ENCODE assay signal across 12 mouse cellular contexts in the genomic region with DNA sequence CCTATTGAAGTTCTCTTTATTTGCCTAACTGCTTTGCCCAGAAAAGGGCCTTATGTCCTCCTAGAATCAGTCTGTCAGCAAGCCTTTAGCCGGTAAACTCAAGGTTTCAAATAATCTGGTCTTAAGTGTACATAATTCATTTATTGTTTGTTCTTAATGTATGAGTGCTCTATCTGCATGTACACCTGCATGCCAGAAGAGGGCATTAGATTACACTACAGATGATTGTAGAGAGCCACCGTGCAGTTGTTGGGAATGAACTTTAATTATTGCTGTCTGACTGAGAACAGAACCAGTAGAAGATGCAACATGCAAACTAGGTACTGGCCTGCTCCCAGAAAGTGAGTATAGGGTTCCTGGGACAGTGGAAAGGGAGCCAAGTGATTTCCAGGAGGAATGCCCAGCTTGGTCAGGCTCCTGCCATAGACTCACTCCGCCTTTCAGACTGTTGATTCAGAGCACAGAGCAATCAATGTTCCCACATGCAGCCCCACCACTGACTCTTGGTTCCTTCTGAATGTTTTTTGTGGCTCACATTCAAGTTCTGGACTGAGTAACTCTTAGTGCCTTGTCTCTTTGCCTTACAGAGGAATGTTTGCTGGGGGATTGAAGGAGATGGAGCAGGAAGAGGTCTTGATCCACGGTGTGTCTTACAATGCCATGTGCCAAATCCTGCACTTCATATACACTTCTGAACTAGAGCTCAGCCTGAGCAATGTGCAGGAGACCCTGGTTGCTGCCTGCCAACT. TPM values are rescaled to one million over a fixed set of nuclear protein-coding genes. Genes with fewer than 3 reads are reported as not detected.
DNase-seq lines count a peak whose midpoint lies in the region; ATAC-seq and TF ChIP-seq lines count a peak whose summit lies in the region.
"Had no signal": no experiment of that assay in that cellular context is flagged by ENCODE, and none has a peak within 500 bp of the region (broad histone marks: within the 10 kb centered on the region; RNA-seq: fewer than 3 reads in every experiment).

No protein-coding gene starts in this region.

- H3K9ac ChIP-seq in liver, adult 2 months (ENCODE audit: low read depth, low read length) = no peak overlapping the region
- H3K9ac ChIP-seq in liver, embryonic 11.5 days (ENCODE audit: low read depth, low read length) = no peak overlapping the region
- no peak overlapping the region for H3K9ac ChIP-seq in MEL (ENCODE audit: control insufficient read depth, low read depth, low read length, poor library complexity, severe bottlenecking)
- H3K9ac ChIP-seq: forebrain, embryonic 15.5 days had no signal

- ATAC-seq in liver, embryonic 11.5 days (replicated peaks; ENCODE audit: low FRiP score) = no peak
- ATAC-seq: forebrain, embryonic 15.5 days had no signal

- peaks cover 20% of the 10 kb centered on the region; the same call in 1 of the 2 replicates for H3K36me3 ChIP-seq in liver, adult 2 months (ENCODE audit: control insufficient read depth, insufficient read depth, low read length)
- peaks cover 20% of the 10 kb centered on the region; the same call in 1 of the 2 replicates for H3K36me3 ChIP-seq in liver, embryonic 11.5 days (ENCODE audit: control insufficient read depth, insufficient read depth, low read length)
- peaks cover 7 to 61% of the 10 kb centered on the region in 2 experiments for H3K36me3 ChIP-seq in MEL (ENCODE audit: control insufficient read depth in 1 of 2, insufficient read depth in 2 of 2, low read length in 2 of 2)

- WGBS in liver, adult 2 months = 49% methylated on average over 4 of the region's 4 CpGs
- WGBS in liver, embryonic 11.5 days = 77% methylated on average over 4 of the region's 4 CpGs

- no peak; the same call in none of the 2 replicates for TF ChIP-seq RAD21 in MEL (IDR thresholded peaks at IDR 0.05; ENCODE audit: low read depth, low read length)

- H3K4me1 ChIP-seq in liver, adult 2 months (ENCODE audit: control insufficient read depth, insufficient read depth, low read length) = no peaks in the 10 kb centered on the region
- no peaks in the 10 kb centered on the region for H3K4me1 ChIP-seq in liver, embryonic 11.5 days (replicated peaks; ENCODE audit: control insufficient read depth, insufficient read depth, low read length)
- peaks cover 0 to 11% of the 10 kb centered on the region in 2 experiments; a peak in 1 of 4 replicates for H3K4me1 ChIP-seq in MEL (ENCODE audit: control insufficient read depth in 1 of 2, insufficient read depth in 2 of 2, low read length in 2 of 2)
- H3K4me1 ChIP-seq: forebrain, embryonic 15.5 days had no signal

- H3K79me2 ChIP-seq in liver, adult 2 months (ENCODE audit: control insufficient read depth, insufficient read depth, low read length) = no peaks in the 10 kb centered on the region; the same call in 1 of the 2 replicates
- peaks cover 2% of the 10 kb centered on the region; the same call in 1 of the 2 replicates for H3K79me2 ChIP-seq in MEL (ENCODE audit: control insufficient read depth, insufficient read depth, low read length, poor library complexity)

- no peak overlapping the region for H3K4me2 ChIP-seq in liver, embryonic 11.5 days
- H3K4me2 ChIP-seq: forebrain, embryonic 15.5 days had no signal

- H3K27ac ChIP-seq in gastrocnemius, adult 2 months = no peak overlapping the region
- H3K27ac ChIP-seq in liver, adult 2 months (replicated peaks; ENCODE audit: insufficient read depth, low read depth, low read length) = no peak overlapping the region
- H3K27ac ChIP-seq in liver, embryonic 11.5 days (ENCODE audit: low read depth, low read length) = no peak overlapping the region
- no peak overlapping the region for H3K27ac ChIP-seq in MEL (ENCODE audit: control insufficient read depth, low read depth, low read length)
- H3K27ac ChIP-seq: forebrain, embryonic 15.5 days had no signal

- no peaks in the 10 kb centered on the region for H3K9me3 ChIP-seq in liver, embryonic 11.5 days (ENCODE audit: control insufficient read depth, low read length)
- no peaks in the 10 kb centered on the region for H3K9me3 ChIP-seq in MEL (replicated peaks; ENCODE audit: insufficient read depth, low read length)
- H3K9me3 ChIP-seq: forebrain, embryonic 15.5 days had no signal

- intact Hi-C loops in gastrocnemius, adult 2 months (cut with DNase I) = no loop called here

- H3K27me3 ChIP-seq in liver, adult 2 months (ENCODE audit: control insufficient read depth, insufficient read depth, low read length) = no peaks in the 10 kb centered on the region
- no peaks in the 10 kb centered on the region for H3K27me3 ChIP-seq in liver, embryonic 11.5 days (replicated peaks; ENCODE audit: control insufficient read depth, insufficient read depth, low read length)
- no peaks in the 10 kb centered on the region for H3K27me3 ChIP-seq in MEL (ENCODE audit: control insufficient read depth in 1 of 2, insufficient read depth in 2 of 2, low read length in 2 of 2)
- H3K27me3 ChIP-seq: forebrain, embryonic 15.5 days had no signal

- no peak for TF ChIP-seq EP300 in MEL (IDR thresholded peaks at IDR 0.05; ENCODE audit: low read depth in 1 of 2, low read length in 2 of 2)

- peak; percentile 41 for DNase-seq in gastrocnemius, adult 2 months
- DNase-seq in gastrocnemius, adult 8-10 months (ENCODE audit: low spot score in 2 of 2) = no peak
- DNase-seq in liver, adult 2 months (ENCODE audit: extremely low read depth, low read depth, low spot score) = peak; percentile 11
- no peak for DNase-seq in liver, embryonic 11.5 days (ENCODE audit: low spot score)
- peak; percentile 32 for DNase-seq in MEL (ENCODE audit: low read depth, low spot score)
- DNase-seq in fibroblast of lung, adult 2 months (ENCODE audit: low read depth) = peak; percentile 94
- DNase-seq in embryo, embryonic 10 days (ENCODE audit: low spot score) = no peak
- DNase-seq in frontal cortex, adult 2 months (ENCODE audit: extremely low spot score in 1 of 2, low spot score in 1 of 2) = no peak
- DNase-seq: cerebellum, adult 11 months; lung, adult 2 months; retina, postnatal 1 day had no signal

- TF ChIP-seq POLR2A in liver, adult 2 months (IDR thresholded peaks at IDR 0.05; ENCODE audit: extremely low read depth, insufficient read depth, low read length) = no peak
- TF ChIP-seq POLR2A in MEL (IDR thresholded peaks at IDR 0.05; ENCODE audit: control insufficient read depth in 1 of 2, insufficient read depth in 1 of 2, low read depth in 1 of 2, low read length in 2 of 2, poor library complexity in 1 of 2) = no peak

- TF ChIP-seq CTCF in gastrocnemius, adult 2 months (IDR thresholded peaks at IDR 0.05) = peak; percentile 48
- no peak for TF ChIP-seq CTCF in liver, adult 2 months (IDR thresholded peaks at IDR 0.05; ENCODE audit: low read depth, low read length)
- TF ChIP-seq CTCF in MEL (IDR thresholded peaks at IDR 0.05 in 2 of 3, conservative IDR thresholded peaks at IDR 0.05 in 1 of 3; ENCODE audit: control insufficient read depth in 1 of 3, insufficient read depth in 1 of 3, low read depth in 2 of 3, low read length in 3 of 3, poor library complexity in 1 of 3, severe bottlenecking in 1 of 3) = peak in 2 of 3 experiments; percentile 25 to 42; a peak in 3 of 6 replicates

- H3K4me3 ChIP-seq in gastrocnemius, adult 2 months = no peak overlapping the region
- H3K4me3 ChIP-seq in liver, adult 2 months (ENCODE audit: insufficient read depth, low read depth, low read length) = no peak overlapping the region
- no peak overlapping the region for H3K4me3 ChIP-seq in liver, embryonic 11.5 days (ENCODE audit: low read depth, low read length)
- no peak overlapping the region for H3K4me3 ChIP-seq in MEL (ENCODE audit: control insufficient read depth in 1 of 2, insufficient read depth in 1 of 2, low read depth in 2 of 2, low read length in 2 of 2)
- H3K4me3 ChIP-seq: forebrain, embryonic 15.5 days had no signal

TF ChIP-seq in MEL, 35 proteins besides CTCF, POLR2A, EP300 and RAD21 (continues in another document):
- TF ChIP-seq MAZ (IDR thresholded peaks at IDR 0.05; ENCODE audit: low read depth, low read length) (no peak), MYB (IDR thresholded peaks at IDR 0.05; ENCODE audit: low read depth, low read length) (no peak), POLR2AphosphoS2 (IDR thresholded peaks at IDR 0.05; ENCODE audit: low read length) (no peak), GABPA (IDR thresholded peaks at IDR 0.05; ENCODE audit: low read depth, low read length) (no peak), MAX (IDR thresholded peaks at IDR 0.05; ENCODE audit: low read length) (no peak), MAFK (IDR thresholded peaks at IDR 0.05; ENCODE audit: borderline replicate concordance, low read depth, low read length) (no peak)

RNA-seq across cellular contexts. Expression of gene Klhl22, which starts 11.9 kb away (rescaled TPM):
- 10 to 100 TPM; 20.5 to 23.6 TPM for total RNA-seq in gastrocnemius, adult 2 months (2021)
- 10 to 100 TPM; 20.1 to 30.6 (median 25.4) TPM for total RNA-seq in gastrocnemius, adult 8-10 months (2022)
- 9.7 and 10.2 TPM in 2 replicates for total RNA-seq in liver, adult 2 months (2014; rRNA removed)
- polyA plus RNA-seq in liver, adult 2 months (2012; rRNA removed) = 25.5 and 28.2 TPM in 2 replicates
- polyA plus RNA-seq in liver, embryonic 11.5 days (2014; fragmentation: Nextera tagmentation; extraction: Ambion mirVana) = 47.5 and 49.3 TPM in 2 replicates
- 93.6 and 97.0 TPM in 2 replicates for total RNA-seq in MEL (2012; rRNA removed)
- 100 to 1,000 TPM in 1 of 2 experiments, 10 to 100 TPM in 1; 82.4 to 191 TPM for polyA plus RNA-seq in MEL (2012; ENCODE audit: insufficient read depth in 1 of 2, insufficient read length in 2 of 2, low read depth in 1 of 2, low replicate concordance in 2 of 2, missing spikeins in 1 of 2)
- 88.5 and 106 TPM in 2 replicates for polyA plus RNA-seq in frontal cortex, adult 2 months (2012; rRNA removed)

RNA-seq across cellular contexts. Expression of gene Scarf2, which starts 25.8 kb away (rescaled TPM):
- 1 to 10 TPM; 3.6 to 5.2 TPM for total RNA-seq in gastrocnemius, adult 2 months (2021)
- total RNA-seq in gastrocnemius, adult 8-10 months (2022) = 1 to 10 TPM; 1.1 to 3.3 (median 2.4) TPM
- 1.8 and 2.3 TPM in 2 replicates for total RNA-seq in liver, adult 2 months (2014; rRNA removed)
- polyA plus RNA-seq in liver, adult 2 months (2012; rRNA removed) = 6.2 and 7.7 TPM in 2 replicates
- polyA plus RNA-seq in liver, embryonic 11.5 days (2014; fragmentation: Nextera tagmentation; extraction: Ambion mirVana) = 5.8 and 6.9 TPM in 2 replicates
- total RNA-seq in MEL (2012; rRNA removed) = 0.62 TPM in 2 replicates
- 1 to 10 TPM in 1 of 2 experiments, not detected in 1; 1.2 TPM for polyA plus RNA-seq in MEL (2012; ENCODE audit: insufficient read depth in 1 of 2, insufficient read length in 2 of 2, low read depth in 1 of 2, low replicate concordance in 2 of 2, missing spikeins in 1 of 2)
- 4.7 and 4.8 TPM in 2 replicates for polyA plus RNA-seq in frontal cortex, adult 2 months (2012; rRNA removed)

RNA-seq across cellular contexts. Expression of gene Med15, which starts 38.6 kb away (rescaled TPM):
- total RNA-seq in gastrocnemius, adult 2 months (2021) = 10 to 100 TPM; 20.2 to 20.5 TPM
- 10 to 100 TPM; 11.7 to 16.7 (median 14.4) TPM for total RNA-seq in gastrocnemius, adult 8-10 months (2022)
- 14.8 and 23.4 TPM in 2 replicates for total RNA-seq in liver, adult 2 months (2014; rRNA removed)
- 32.6 and 49.7 TPM in 2 replicates for polyA plus RNA-seq in liver, adult 2 months (2012; rRNA removed)
- 44.8 and 46.7 TPM in 2 replicates for polyA plus RNA-seq in liver, embryonic 11.5 days (2014; fragmentation: Nextera tagmentation; extraction: Ambion mirVana)
- 25.9 and 27.6 TPM in 2 replicates for total RNA-seq in MEL (2012; rRNA removed)
- 10 to 100 TPM in 1 of 2 experiments, not detected in 1; 62.0 TPM for polyA plus RNA-seq in MEL (2012; ENCODE audit: insufficient read depth in 1 of 2, insufficient read length in 2 of 2, low read depth in 1 of 2, low replicate concordance in 2 of 2, missing spikeins in 1 of 2)
- 74.4 and 77.8 TPM in 2 replicates for polyA plus RNA-seq in frontal cortex, adult 2 months (2012; rRNA removed)

Comparison
In these comparisons a context has a peak if more than half of its experiments do, and no peak if none do; other contexts are left out.
1. DNase-seq: peak in gastrocnemius, adult 2 months (single experiment), liver, adult 2 months (single experiment), MEL (single experiment) and fibroblast of lung, adult 2 months (single experiment); none in gastrocnemius, adult 8-10 months (0 of 2), liver, embryonic 11.5 days (single experiment), embryo, embryonic 10 days (single experiment) and frontal cortex, adult 2 months (0 of 2).